Mouse (Mus musculus) embryo, embryonic 11.5 days (tissue): Measurements from ENCODE around the gene Mylk4.
A peak's percentile ranks its signal among the peaks of the same experiment; 100 is the strongest.

ENCODE experiments used
- DNase-seq: peaks from one replicate; pipeline ENCODE4 v3.0.0-alpha.2; 2012; ENCODE audit warnings: low read depth, low spot score

The Mylk4 gene

DNA sequence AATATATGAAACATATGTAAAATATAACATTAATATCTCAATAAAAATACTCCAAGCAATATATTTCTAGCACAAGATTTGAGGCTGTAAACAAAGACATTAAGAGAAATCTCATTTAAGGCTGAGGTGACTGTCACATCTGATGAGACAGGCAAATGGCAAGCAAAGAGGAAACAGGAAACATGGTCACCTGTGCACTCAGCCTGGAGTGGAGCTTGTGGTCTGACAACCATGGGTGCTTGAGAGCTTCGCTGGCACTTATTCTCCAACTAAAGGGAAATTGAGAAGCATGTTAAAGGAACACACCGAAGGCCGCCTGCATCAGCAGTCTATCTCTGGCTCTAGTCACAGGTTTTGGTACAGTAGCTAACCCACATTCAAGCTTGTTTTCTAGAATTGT lies 71.2 kb downstream of the Mylk4 start:
- no peak for DNase-seq

DNA sequence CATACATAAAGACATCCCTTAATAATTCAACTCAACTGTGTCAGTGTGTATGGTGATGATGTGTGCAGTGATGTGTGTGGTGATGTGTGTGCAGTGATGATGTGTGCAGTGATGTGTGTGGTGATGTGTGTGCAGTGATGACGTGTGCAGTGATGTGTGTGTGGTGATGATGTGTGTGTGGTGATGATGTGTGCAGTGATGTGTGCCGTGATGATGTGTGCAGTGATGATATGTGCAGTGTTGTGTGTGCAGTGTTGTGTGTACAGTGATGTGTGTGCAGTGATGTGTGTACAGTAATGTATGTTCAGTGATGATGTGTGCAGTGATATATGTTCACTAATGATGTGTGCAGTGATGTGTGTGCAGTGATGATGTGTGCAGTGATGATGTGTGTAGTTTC lies 75.9 kb downstream of the Mylk4 start:
- DNase-seq = no peak

DNA sequence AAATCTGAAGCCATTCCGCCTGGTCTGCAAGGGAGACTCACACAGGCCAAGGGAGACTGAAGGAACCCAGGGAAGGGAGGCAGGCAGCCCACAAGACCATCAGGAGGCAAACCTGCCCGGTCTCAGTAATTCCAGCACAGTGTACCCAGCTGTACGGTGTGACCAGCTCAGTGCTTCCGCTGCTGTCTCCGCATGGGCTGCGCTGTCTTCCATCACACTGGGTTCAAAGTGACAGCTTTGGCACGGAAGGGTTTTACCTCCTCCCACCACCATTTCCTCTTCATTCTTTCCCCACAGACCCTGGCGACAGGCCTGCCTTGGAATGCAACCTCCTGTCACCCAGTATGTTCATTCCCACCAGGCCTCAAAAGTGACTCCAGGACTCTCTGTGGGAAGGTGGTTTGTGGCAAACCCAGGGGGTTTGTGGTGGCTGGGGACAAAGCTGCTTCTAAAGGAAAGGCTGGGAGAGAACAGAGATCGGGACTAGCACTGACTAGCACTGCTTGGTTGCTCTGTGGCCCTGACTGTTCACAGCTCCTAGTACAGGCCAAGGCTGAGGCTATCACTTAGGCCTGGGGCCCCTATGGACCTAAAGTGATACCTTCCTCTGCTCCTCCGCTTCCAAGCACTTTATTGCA lies 77.0 kb downstream of the Mylk4 start:
- no peak for DNase-seq

DNA sequence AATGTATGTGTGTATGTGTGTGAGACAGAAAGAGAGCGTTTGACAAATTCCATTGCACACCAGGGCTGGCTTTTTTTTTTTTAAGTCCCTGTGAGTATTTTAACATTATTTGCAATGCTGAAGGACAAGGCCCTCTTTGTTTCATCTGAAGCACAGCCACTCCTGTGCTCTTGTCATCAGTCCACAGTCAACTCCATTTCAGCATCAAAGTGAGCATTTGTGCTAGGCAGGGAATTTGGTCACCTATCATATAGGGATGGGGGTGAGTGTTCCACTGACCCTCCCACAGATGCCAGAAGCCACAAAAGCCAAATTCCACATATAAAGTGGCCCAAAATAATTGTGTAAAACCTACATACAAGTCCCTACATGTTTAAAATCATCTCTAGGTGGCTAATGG lies 78.4 kb downstream of the Mylk4 start:
- DNase-seq = no peak

DNA sequence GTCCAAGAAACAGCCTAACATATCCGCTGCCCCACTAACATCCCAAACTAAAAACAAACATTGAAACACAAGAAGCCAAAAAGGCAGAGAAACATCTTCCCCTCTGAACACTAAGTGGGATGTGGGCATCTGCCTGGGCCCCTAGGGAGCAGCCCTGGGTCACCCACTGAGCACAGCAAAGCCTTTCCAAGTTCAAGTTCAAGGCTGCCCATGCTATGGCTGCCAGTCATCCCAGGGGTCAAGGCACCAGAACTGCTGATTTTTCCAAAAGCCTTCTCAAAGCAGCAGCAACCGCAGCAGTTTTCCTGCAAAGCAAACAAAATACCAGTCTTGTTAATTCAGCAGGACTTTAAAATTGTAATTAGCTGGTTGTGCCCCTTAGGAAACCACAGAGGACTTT lies 78.8 kb downstream of the Mylk4 start:
- DNase-seq = no peak

DNA sequence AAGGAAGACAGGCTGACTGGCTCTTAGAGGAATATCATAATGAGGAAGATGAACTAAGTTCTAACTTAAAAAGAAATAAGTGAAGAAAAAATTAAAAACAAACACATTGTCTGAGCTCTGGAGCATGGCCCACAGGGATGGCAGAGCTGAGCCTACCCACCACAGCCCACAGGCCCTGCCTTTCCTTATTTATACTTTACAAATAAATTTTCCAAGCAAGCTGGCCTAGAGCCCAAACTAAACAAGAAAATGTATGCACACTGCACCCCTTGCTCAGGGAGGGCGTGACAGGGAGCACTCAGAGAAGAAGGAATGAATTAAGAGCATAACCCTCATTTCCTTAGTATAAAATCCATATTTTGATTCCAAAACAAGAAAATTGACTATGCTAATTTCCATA lies 82.2 kb downstream of the Mylk4 start:
- DNase-seq = no peak

DNA sequence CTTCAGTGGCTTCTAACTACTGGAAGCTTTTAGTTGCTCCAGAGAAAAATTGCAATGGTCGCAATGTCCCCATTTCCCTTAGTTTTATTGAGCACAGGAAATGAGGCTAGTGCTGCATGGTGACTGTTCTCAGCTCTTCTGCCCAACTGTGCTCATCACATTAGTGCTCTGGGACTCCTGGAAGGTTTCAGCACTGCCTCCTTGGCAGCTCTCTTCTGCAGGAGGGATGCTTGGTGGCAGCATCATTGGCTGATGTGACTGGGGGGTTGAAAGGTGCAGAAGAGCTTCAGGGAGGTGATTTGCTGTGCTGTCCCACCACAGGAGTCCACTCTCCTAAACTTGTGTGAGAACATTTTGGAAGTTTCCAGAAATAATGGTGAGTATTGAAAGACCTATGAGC lies 84.4 kb downstream of the Mylk4 start:
- DNase-seq = no peak

DNA sequence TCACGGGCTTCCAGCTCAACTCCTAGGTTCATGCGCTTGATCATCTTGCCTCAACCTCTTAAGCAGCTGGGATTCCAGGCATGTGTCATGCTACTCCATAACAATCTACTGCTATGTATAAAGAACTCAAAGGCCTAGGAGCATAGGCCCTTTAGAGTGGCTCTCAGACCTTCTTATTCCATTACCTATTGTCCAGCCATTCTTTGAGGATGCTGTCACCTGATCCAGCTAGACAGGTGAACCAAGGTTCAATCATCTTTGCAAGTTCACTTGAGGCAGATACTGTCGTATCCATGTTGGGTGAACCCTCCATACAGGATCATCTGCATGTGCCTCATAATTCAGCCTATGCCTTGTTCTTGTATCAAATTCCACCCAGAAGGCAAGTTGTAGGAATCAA lies 84.8 kb downstream of the Mylk4 start:
- no peak for DNase-seq

DNA sequence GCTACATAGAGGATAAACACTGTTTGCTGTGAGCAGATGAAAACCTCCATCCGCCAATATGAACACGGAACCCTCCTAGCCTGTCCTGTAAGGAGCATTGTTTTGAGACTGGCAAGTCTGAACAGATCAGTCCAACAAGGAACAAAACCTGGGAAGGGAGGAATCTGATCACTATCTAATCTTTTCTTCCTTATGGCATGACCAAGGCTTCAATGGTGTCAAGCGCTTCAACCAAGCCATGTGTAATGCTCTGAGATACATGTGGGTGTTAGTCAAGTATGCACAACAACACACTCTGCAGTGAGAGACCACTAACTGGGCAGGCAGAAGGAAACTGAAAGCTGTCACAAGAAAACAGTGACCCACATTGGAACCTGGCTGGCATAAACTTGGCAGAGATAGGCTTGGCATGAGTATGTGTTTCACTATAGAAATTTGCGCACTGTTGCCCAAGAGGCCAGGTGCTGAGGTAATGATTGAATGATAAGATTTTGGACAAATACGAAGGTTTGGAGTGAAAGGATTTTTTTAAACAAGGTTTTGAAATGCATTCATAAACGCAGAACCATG lies 89.8 kb downstream of the Mylk4 start:
- no peak for DNase-seq

DNA sequence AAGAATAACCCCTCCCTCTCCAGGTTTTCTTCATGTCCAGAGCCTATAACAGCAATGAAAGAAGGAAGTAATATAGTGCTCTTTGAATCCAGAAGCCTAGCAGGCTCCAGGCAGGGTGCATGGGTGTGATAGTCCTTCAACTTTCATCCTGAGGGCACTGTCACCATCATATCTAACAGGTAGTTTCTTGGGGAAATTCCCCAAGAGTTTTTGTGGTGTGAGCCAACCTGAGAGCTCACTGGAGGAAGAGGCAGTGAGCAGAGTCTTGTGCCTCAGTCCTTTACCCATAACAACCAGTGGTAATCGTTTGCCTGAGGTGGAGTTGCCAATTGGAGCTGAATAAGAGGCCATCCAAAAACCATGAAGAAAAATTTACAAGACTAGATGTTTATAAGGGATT lies 91.2 kb downstream of the Mylk4 start:
- no peak for DNase-seq

DNA sequence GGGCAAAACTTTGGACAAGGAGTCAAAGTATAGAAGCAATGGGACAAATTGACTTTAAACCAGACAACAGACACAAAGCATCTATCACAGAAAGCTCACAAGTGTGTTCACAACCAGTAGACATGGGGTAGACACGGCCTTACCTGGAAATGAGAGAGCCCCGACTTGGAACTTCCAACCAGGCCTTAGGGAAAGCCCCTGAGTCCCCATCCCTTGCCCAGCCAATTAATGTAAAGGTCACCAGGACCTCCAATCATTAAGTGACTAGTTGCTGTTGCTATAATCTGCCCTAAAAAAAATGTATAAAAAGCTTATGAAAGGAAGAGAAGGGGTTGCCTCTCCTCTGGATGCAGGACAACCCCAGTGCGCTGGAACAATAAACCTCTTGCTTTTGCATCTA lies 93.5 kb downstream of the Mylk4 start:
- DNase-seq = no peak

DNA sequence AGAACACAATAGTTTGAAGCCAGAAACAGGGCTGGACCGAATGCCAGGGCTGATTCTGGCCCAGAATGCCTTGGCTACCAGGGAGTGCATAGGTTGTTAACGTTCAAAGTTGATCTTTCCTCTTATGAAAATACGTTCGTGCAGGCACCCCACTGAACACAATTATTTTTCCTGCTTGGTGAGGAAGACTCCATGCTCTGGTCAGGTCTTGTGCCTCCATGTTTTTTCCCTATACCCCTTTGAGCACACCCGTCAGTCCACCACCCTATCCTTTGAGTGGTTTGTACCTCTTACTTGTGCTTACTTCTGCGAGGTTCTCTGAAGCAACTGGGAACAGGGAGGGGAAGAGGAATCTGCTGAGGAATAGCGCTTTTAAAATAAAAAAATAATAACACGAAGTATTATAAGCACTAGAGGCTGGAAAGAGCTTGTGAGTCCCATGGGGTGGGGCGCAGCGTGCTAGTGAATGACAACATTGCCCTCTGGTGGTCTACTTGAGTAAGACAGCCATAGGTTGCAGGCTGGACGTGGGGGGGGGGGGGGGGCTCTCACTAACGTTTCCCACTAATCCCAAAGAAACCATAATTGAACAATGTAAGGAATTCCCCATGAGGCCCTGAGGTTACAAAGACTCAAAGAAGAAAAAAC lies 102.8 kb downstream of the Mylk4 start:
- DNase-seq = peak; percentile 61

DNA sequence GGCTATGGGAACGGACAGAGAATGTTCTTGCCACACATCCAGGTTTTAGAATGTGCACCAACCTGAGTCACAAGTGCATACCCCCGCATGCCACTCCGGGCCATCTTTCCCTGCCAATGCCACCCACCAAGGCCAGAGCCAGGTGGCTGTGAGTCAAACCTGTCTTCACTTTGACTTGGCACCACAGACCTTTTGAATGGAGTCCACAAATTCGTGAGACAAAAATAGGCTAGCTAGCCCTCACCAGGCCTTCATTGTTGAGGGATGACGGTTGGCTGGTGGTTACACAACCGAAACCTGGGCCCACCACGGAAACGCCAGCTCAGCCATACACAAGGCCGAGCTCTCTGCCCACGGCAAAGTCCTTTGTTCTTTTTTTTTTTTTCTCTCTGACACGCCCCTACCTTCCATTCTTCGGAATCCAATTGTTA lies 103.6 kb downstream of the Mylk4 start:
- DNase-seq = no peak

DNA sequence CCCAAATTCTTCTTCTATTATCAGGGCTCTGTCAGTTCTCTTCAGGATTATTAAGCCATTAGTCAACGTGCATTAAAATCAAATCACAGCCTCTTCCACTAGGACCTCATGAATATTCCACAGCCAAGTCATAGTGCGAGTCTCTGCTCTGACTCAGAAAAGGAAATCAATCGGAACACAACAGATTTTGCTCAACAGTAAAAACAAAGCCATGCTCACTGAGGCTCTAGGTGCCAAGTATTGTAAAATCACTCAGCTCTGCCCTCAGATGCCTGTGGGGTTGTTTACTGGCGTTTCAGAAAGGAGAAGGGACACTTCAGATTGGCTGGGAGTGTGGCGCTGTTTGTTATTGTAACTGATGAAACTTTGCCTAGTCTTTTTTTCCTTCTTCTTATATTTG lies 104.8 kb downstream of the Mylk4 start:
- DNase-seq = no peak

DNA sequence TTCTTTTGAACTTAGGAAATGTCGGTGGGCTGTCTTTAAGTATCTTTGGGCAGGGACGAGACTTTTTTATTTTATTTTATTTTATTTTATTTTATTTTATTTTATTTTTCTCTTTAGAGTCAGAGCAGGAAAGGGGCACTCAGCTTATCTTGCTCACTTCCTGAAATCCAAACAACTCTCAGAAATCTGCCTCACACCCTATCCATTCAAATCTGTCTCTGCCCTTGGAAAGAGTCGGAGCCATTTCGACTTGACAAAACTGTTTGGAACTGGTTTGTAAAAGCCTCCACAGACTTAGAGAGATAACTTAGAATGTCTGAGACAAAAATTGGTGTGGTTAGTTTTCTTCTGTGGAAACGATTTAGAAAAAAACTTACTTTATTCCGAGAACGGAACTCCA lies 113.0 kb downstream of the Mylk4 start:
- DNase-seq = no peak

DNA sequence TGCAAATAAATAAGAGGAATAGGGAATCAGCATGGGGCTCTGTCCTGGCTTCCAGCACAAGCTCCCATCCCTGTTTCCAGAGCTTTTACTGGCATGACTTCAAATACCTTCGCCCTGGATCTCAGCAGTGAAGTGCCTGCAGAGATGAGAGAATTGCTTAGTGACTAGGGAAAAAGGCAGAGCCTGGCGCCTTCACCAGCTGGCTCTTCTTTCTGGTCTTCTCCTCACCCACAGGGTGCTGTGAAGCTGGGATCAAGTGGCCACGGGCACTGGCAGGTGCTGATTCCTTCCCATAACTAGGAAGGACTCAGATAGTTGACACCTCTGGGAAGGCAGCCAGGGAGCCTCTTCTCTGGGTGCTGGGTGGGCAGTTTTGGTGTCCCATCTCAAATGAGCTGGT lies 115.5 kb downstream of the Mylk4 start:
- DNase-seq = no peak

DNA sequence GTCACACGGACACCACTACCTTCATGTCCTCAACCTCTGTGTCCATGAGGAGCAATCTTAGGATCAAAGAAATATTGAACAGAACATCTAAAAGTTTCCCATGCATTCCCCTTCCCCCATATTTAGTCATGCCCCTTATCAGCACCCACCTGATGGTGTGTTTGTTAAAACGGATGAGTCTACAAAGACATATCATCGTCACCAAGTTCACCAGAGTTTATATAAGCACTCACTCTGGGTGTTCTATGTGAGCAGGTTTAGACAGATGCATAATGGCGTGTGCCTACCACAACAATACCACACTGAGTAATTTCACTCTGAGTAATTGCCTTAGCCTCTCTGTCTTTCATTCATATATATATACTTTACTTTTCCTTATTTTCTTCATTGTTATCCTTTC lies 116.4 kb downstream of the Mylk4 start:
- DNase-seq = no peak

DNA sequence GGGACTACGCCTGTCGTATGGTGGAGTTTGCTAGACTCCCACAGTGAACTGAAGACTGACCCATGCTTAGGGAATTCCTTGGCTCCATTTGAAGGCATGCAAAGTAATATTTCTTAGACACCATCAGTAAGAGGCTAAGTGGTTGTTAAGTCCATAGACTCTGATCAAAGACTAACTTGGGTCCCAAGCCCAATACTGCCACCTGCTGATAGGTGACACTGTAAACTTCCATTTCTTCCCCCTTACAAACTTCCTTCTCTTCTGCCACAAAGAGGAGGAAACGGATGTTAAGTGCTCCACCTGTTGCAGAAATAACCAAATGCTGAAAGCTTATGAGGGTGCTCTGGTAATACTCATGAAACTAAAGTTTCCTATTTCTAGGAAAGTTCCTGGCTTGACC lies 121.7 kb downstream of the Mylk4 start:
- peak; percentile 29 for DNase-seq

DNA sequence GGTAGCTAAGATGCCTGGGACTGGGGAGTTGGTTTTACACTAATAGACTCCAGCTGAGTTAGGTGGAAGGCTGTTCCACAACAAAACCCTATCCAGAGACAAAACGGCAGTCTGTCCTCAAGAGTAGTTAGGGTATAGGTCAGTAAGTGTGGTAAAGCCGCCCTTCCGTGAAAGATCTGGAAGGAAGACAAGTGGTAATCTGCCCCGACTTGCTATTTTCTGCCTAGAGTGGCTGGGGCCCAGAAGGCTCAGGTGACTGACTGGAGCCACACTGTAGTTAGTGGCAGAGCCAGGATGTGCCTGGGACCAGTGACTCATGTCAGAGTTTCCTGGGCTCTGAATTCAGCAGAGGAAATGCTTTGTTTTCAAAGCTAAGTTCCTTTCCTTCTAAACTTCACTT lies 123.5 kb downstream of the Mylk4 start:
- no peak for DNase-seq

DNA sequence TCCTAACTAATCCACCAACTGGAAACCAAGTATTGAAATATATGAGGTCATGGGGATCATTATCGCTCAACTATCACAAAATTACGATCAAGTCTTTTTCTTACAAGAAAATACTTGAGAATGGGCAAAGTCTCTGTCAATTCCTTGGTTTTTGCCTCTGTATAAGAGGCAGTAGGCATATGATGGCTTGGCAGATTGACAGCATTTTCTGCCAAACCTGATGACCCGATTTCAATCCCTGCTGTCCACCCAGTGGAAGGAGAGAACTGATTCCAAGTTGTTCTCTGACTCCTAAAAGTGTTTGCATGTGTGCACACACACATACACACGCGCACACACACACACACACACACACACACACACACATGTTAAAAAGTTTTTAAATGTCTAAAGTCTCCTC lies 124.5 kb downstream of the Mylk4 start:
- DNase-seq = no peak

DNA sequence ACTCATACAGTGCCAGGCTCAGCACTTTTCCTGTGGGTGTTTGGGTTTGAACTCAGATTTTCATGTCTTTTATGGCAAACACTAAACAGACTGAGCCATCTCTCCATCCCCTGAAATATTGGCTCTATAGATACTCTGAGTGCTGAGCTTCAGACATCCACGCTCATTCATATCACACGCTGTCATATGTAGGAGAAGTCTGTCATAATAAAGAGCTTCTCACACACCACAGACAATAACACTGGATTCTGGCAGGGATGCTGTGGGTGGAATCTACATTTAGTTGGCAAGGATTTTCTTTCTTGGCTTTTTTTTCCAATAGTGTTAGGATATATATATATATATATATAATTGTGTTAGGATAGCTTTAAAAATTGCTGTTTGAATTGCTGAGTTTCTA lies 126.2 kb downstream of the Mylk4 start:
- no peak for DNase-seq
